Mouse (Mus musculus): Measurements from ENCODE around the gene Ankrd11. TPM values are rescaled to one million over a fixed set of nuclear protein-coding genes. Genes with fewer than 3 reads are reported as not detected.

The Ankrd11 gene
- polyA plus RNA-seq, 1 experiment from 2014 or later = 55.0 TPM

DNA sequence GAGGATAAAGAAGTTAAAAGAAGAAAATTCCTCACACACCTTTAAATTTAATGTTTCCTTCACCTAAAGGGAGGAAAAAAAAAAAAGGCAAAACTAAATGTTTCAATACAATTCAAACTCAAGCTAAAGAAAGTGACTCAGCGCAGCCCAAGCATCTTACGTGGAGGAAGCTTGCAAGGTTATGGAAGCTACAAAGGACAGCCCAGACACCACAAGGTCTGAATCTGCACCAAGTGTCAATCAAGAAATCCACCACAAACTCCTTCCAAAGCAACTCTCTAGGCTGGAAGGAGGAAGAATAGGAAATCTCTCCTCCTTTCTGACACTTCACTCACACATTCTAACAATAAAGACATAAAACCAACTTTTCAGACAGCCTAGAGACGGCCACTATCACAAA, 62.7 kb downstream of the Ankrd11 start:
- H3K27ac ChIP-seq (replicated peaks; ENCODE audit: low read depth, low read length) = no peak overlapping the region
- no peaks in the 10 kb centered on the region for H3K27me3 ChIP-seq (replicated peaks; ENCODE audit: control insufficient read depth, insufficient read depth, low read length)
- ATAC-seq (ENCODE audit: low read depth) = no peak
- H3K9ac ChIP-seq (ENCODE audit: low read depth, low read length) = no peak overlapping the region
- no peak for DNase-seq (ENCODE audit: low spot score)
- H3K4me1 ChIP-seq (ENCODE audit: control insufficient read depth, insufficient read depth, low read length) = peaks cover 13% of the 10 kb centered on the region
- H3K4me2 ChIP-seq (ENCODE audit: low read depth, low read length) = no peak overlapping the region
- no peaks in the 10 kb centered on the region for H3K9me3 ChIP-seq (ENCODE audit: control insufficient read depth, low read length)
- WGBS = 86% methylated on average over 3 of the region's 3 CpGs
- no peak overlapping the region for H3K4me3 ChIP-seq (ENCODE audit: low read depth, low read length)
- 0 out of 2 replicates have a peak, but pooled peaks cover 1% of the 10 kb centered on the region for H3K36me3 ChIP-seq (ENCODE audit: control insufficient read depth, insufficient read depth, low read length)

DNA sequence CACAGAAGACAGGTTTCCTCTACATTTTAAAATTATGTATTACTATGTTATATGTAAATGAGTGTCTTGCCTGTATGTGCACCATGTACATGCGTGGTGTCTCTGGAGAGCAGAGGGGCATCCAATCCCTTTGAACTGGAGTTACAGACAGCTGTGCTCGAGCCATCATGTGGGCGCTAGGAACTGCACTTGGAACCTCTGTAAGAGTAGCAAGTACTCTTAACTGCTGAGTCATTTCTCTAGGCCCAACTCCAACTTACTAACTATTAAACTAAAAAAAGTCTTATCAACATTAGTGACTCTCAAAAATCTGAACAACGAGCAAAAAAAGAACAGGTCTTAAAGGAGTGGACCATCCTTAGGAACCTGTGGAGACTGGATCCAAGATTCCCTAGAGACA, 66.0 kb downstream of the Ankrd11 start:
- Histone ChIP-seq H3K4me1 (ENCODE audit: control insufficient read depth, insufficient read depth, low read length) (peaks cover 6% of the 10 kb centered on the region), H3K27ac (replicated peaks; ENCODE audit: low read depth, low read length) (no peak overlapping the region), H3K4me3 (ENCODE audit: low read depth, low read length) (no peak overlapping the region), H3K4me2 (ENCODE audit: low read depth, low read length) (no peak overlapping the region), H3K27me3 (replicated peaks; ENCODE audit: control insufficient read depth, insufficient read depth, low read length) (no peaks in the 10 kb centered on the region), H3K9me3 (ENCODE audit: control insufficient read depth, low read length) (no peaks in the 10 kb centered on the region), H3K9ac (ENCODE audit: low read depth, low read length) (no peak overlapping the region), H3K36me3 (ENCODE audit: control insufficient read depth, insufficient read depth, low read length) (0 out of 2 replicates have a peak, but pooled peaks cover 14% of the 10 kb centered on the region)
- ATAC-seq (ENCODE audit: low read depth) (no peak), DNase-seq (ENCODE audit: low spot score) (no peak)
- 93% methylated on average over 4 of the region's 4 CpGs for WGBS

DNA sequence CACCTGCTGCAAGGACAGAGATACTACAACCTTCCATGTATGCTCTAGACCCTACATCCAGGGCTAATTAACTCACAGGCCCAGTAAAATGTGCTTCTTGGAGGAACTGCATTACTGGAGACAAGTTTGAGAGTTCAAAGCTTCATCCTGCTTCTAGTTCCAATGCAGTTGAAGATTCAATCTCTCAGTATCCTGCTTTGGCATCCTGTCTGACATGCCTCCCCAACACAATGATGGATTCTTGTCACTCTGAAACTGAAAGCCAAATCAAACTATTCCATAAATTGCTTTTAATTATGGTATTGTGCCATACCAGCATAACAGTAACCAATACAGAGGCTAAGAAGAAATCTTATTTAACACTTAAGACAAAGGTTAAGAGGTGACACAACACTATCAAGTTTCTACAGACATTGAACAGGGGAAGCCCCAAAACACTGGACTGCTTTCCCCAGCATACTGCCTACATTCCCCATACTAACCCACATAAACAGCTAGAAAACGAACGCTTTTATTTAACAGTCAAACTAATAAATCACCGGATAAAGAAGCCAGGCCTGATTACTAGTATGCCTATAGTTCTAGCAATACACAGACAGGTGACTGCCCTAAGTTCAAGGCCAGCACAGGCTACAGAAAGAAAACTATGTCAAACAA, 72.0 kb downstream of the Ankrd11 start:
- DNase-seq (ENCODE audit: low spot score) = no peak
- H3K27me3 ChIP-seq (replicated peaks; ENCODE audit: control insufficient read depth, insufficient read depth, low read length) = no peaks in the 10 kb centered on the region
- H3K4me3 ChIP-seq (ENCODE audit: low read depth, low read length) = no peak overlapping the region
- H3K27ac ChIP-seq (replicated peaks; ENCODE audit: low read depth, low read length) = no peak overlapping the region
- ATAC-seq (ENCODE audit: low read depth) = no peak
- no peaks in the 10 kb centered on the region for H3K4me1 ChIP-seq (ENCODE audit: control insufficient read depth, insufficient read depth, low read length)
- no peaks in the 10 kb centered on the region for H3K9me3 ChIP-seq (ENCODE audit: control insufficient read depth, low read length)
- peaks cover 36% of the 10 kb centered on the region; the same call in 1 of the 2 replicates for H3K36me3 ChIP-seq (ENCODE audit: control insufficient read depth, insufficient read depth, low read length)
- H3K4me2 ChIP-seq (ENCODE audit: low read depth, low read length) = no peak overlapping the region
- no peak overlapping the region for H3K9ac ChIP-seq (ENCODE audit: low read depth, low read length)
- WGBS = 94% methylated on average over 3 of the region's 3 CpGs

DNA sequence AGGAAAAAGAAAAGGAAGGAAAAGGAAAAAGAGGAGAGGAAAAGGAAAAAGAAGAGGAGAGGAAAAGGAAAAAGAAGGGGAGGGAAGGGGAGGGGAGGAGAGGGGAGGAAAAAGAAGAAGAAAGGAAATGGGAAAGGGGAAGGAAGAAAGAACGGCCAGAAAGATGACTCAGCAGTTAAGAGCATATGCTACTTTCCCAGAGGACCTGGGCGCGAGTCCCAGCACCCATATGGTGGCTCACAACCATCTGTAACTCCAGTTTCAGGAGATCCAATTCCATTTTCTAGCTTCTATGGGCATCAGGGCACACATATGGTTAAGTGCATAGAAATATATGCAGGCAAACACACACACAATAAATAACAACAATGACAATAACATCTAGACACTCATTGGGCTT, 73.9 kb downstream of the Ankrd11 start:
- Histone ChIP-seq H3K9me3 (ENCODE audit: control insufficient read depth, low read length) (no peaks in the 10 kb centered on the region), H3K9ac (ENCODE audit: low read depth, low read length) (no peak overlapping the region)
- 95% methylated on average over 3 of the region's 3 CpGs for WGBS

GRCm38 (mm10) chr8:122966638-122967037, 75.4 kb downstream of the Ankrd11 start:
- Histone ChIP-seq H3K4me1 (ENCODE audit: control insufficient read depth, insufficient read depth, low read length) (peaks cover 13% of the 10 kb centered on the region), H3K9me3 (ENCODE audit: control insufficient read depth, low read length) (no peaks in the 10 kb centered on the region), H3K4me2 (ENCODE audit: low read depth, low read length) (no peak overlapping the region), H3K27ac (replicated peaks; ENCODE audit: low read depth, low read length) (no peak overlapping the region), H3K27me3 (replicated peaks; ENCODE audit: control insufficient read depth, insufficient read depth, low read length) (no peaks in the 10 kb centered on the region), H3K9ac (ENCODE audit: low read depth, low read length) (no peak overlapping the region), H3K36me3 (ENCODE audit: control insufficient read depth, insufficient read depth, low read length) (peaks cover 23% of the 10 kb centered on the region; the same call in 1 of the 2 replicates), H3K4me3 (ENCODE audit: low read depth, low read length) (no peak overlapping the region)
- DNase-seq (ENCODE audit: low spot score) (no peak), ATAC-seq (ENCODE audit: low read depth) (no peak)
- WGBS = 81% methylated on average over 3 of the region's 3 CpGs

More for the DNA sequence above, 73.9 kb downstream of the Ankrd11 start:
- DNase-seq (ENCODE audit: low spot score) (no peak), ATAC-seq (ENCODE audit: low read depth) (no peak)
- peaks cover 26% of the 10 kb centered on the region; the same call in 1 of the 2 replicates for H3K36me3 ChIP-seq (ENCODE audit: control insufficient read depth, insufficient read depth, low read length)
- H3K27ac ChIP-seq (replicated peaks; ENCODE audit: low read depth, low read length) = no peak overlapping the region
- H3K4me2 ChIP-seq (ENCODE audit: low read depth, low read length) = no peak overlapping the region
- H3K27me3 ChIP-seq (replicated peaks; ENCODE audit: control insufficient read depth, insufficient read depth, low read length) = no peaks in the 10 kb centered on the region
- H3K4me1 ChIP-seq (ENCODE audit: control insufficient read depth, insufficient read depth, low read length) = 0 out of 2 replicates have a peak, but pooled peaks cover 2% of the 10 kb centered on the region
- H3K4me3 ChIP-seq (ENCODE audit: low read depth, low read length) = no peak overlapping the region

- no peaks in the 10 kb centered on the region for H3K9me3 ChIP-seq (ENCODE audit: control insufficient read depth, low read length)
- H3K4me3 ChIP-seq (ENCODE audit: low read depth, low read length) = no peak overlapping the region
- H3K36me3 ChIP-seq (ENCODE audit: control insufficient read depth, insufficient read depth, low read length) = no peaks in the 10 kb centered on the region
- DNase-seq (ENCODE audit: low spot score) = no peak
- H3K9ac ChIP-seq (ENCODE audit: low read depth, low read length) = no peak overlapping the region
- 64% methylated on average over 5 of the region's 5 CpGs for WGBS
- H3K27ac ChIP-seq (replicated peaks; ENCODE audit: low read depth, low read length) = no peak overlapping the region
- H3K27me3 ChIP-seq (replicated peaks; ENCODE audit: control insufficient read depth, insufficient read depth, low read length) = no peaks in the 10 kb centered on the region
- no peak overlapping the region for H3K4me2 ChIP-seq (ENCODE audit: low read depth, low read length)
- no peak for ATAC-seq (ENCODE audit: low read depth)
- peaks cover 25% of the 10 kb centered on the region for H3K4me1 ChIP-seq (ENCODE audit: control insufficient read depth, insufficient read depth, low read length)
Measured at GRCm38 (mm10) chr8:122962046-122962445, 80.0 kb downstream of the Ankrd11 start.

DNA sequence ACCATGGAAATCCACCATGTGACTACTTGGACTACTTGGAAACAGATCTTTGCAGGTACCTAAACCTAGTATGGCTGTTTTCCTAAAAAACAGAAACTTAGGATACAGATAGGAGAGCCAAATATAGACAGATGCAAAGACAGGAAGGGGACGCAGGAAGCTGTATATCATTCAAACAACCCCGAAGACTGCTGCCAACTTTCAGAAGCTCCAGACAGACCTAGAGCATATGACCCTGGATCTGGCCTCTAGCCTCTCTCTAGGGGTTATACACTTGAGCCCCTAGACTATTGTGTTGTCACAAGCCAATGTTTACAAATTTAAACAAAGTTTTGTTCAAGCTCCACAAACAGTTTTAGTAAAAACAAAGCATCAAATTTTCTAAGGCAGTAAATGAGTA, 80.6 kb downstream of the Ankrd11 start:
- Histone ChIP-seq H3K4me3 (ENCODE audit: low read depth, low read length) (no peak overlapping the region), H3K4me2 (ENCODE audit: low read depth, low read length) (no peak overlapping the region), H3K9me3 (ENCODE audit: control insufficient read depth, low read length) (no peaks in the 10 kb centered on the region), H3K27ac (replicated peaks; ENCODE audit: low read depth, low read length) (no peak overlapping the region), H3K9ac (ENCODE audit: low read depth, low read length) (no peak overlapping the region), H3K4me1 (ENCODE audit: control insufficient read depth, insufficient read depth, low read length) (peaks cover 28% of the 10 kb centered on the region), H3K27me3 (replicated peaks; ENCODE audit: control insufficient read depth, insufficient read depth, low read length) (no peaks in the 10 kb centered on the region), H3K36me3 (ENCODE audit: control insufficient read depth, insufficient read depth, low read length) (no peaks in the 10 kb centered on the region)
- DNase-seq (ENCODE audit: low spot score) (no peak), ATAC-seq (ENCODE audit: low read depth) (no peak)
- WGBS = 74% methylated on average over 2 of the region's 2 CpGs

GRCm38 (mm10) chr8:122960932-122961331, 81.1 kb downstream of the Ankrd11 start:
- no peak overlapping the region for H3K27ac ChIP-seq (replicated peaks; ENCODE audit: low read depth, low read length)

DNA sequence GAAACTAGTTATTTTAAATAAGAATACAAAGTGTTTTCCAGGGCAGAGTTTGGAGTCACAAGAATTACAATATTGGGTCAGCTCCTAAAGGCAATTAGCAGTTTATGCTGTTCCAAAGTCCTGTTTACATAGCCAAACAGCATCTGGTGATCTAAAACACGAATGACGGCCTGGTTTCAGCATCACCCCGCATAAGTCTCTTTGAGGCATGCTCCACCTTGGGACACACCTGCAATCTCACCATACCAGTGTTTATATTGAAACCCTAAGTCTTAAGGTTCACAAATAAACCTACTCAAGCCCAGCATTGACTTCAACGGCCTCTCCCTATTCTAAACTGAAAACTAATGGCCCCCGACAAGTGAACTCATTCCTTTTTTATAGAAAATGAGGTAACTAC, 81.8 kb downstream of the Ankrd11 start:
- no peak for ATAC-seq (ENCODE audit: low read depth)
- Histone ChIP-seq H3K9me3 (ENCODE audit: control insufficient read depth, low read length) (no peaks in the 10 kb centered on the region), H3K4me1 (ENCODE audit: control insufficient read depth, insufficient read depth, low read length) (peaks cover 32% of the 10 kb centered on the region), H3K27ac (replicated peaks; ENCODE audit: low read depth, low read length) (no peak overlapping the region), H3K4me2 (ENCODE audit: low read depth, low read length) (no peak overlapping the region), H3K36me3 (ENCODE audit: control insufficient read depth, insufficient read depth, low read length) (no peaks in the 10 kb centered on the region), H3K27me3 (replicated peaks; ENCODE audit: control insufficient read depth, insufficient read depth, low read length) (no peaks in the 10 kb centered on the region), H3K9ac (ENCODE audit: low read depth, low read length) (no peak overlapping the region), H3K4me3 (ENCODE audit: low read depth, low read length) (no peak overlapping the region)
- 88% methylated on average over 5 of the region's 5 CpGs for WGBS
- no peak for DNase-seq (ENCODE audit: low spot score)

More at GRCm38 (mm10) chr8:122960932-122961331, 81.1 kb downstream of the Ankrd11 start:
- Histone ChIP-seq H3K4me1 (ENCODE audit: control insufficient read depth, insufficient read depth, low read length) (peaks cover 32% of the 10 kb centered on the region), H3K4me3 (ENCODE audit: low read depth, low read length) (no peak overlapping the region), H3K36me3 (ENCODE audit: control insufficient read depth, insufficient read depth, low read length) (no peaks in the 10 kb centered on the region), H3K9me3 (ENCODE audit: control insufficient read depth, low read length) (no peaks in the 10 kb centered on the region), H3K4me2 (ENCODE audit: low read depth, low read length) (no peak overlapping the region), H3K27me3 (replicated peaks; ENCODE audit: control insufficient read depth, insufficient read depth, low read length) (no peaks in the 10 kb centered on the region), H3K9ac (ENCODE audit: low read depth, low read length) (no peak overlapping the region)
- ATAC-seq (ENCODE audit: low read depth) (peak; percentile 57; the same call in 1 of the 2 replicates), DNase-seq (ENCODE audit: low spot score) (peak; percentile 55)
- 24% methylated on average over 1 of the region's 1 CpGs for WGBS

Measured in embryonic facial prominence, embryonic 14.5 days (tissue).